Mouse (Mus musculus): ENCODE data around the gene Gsdma2.

DNA sequence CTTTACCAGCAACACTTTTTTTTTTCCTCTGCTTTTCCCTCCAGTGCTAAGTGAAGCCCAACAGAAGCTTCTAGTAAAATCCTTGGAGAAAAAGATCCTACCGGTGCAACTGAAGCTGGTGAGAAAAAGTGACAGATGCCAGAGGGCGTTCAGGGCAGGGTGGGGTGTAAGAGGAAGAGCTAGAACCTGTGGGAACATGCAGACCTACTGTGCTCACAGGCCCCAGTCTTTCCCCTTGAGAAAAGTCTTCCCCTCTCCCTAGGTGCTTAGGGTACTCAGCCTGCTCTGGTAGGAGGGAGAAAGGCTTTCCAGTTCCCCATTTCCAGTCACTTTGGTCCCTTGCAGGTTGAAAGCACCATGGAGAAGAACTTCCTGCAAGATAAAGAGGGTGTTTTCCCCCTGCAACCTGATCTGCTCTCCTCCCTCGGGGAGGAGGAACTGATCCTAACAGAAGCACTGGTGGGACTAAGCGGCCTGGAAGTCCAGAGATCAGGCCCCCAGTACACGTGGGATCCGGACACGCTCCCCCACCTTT lies 29.3 kb downstream of the Gsdma2 start:
- TF ChIP-seq POLR2A (IDR thresholded peaks at IDR 0.05; ENCODE audit: low read depth, low read length) (no peak), CTCF (IDR thresholded peaks at IDR 0.05; ENCODE audit: borderline replicate concordance, insufficient read depth, low read length) (no peak)

Measured in embryonic fibroblast, embryonic 13.5 days (primary cell).